Mouse (Mus musculus) hindbrain, embryonic 16.5 days (tissue): Measurements from ENCODE around the gene Kcnd2. TPM values are rescaled to one million over a fixed set of nuclear protein-coding genes. Genes with fewer than 3 reads are reported as not detected.
"Not testable (repeated sequence)": the region's sequence is repeated elsewhere in the genome, so short reads cannot be mapped to it uniquely, and the experiment has no call there.

Source experiments
- ATAC-seq: fragments of 200-750 bp; cut with Nextera tagmentation; 2 replicates; pipeline ENCODE4 v1.8.0; 2017; ENCODE audit warnings: moderate TSS enrichment, moderate library complexity
- H3K27ac ChIP-seq: fragments of 300-500 bp; sonication (generic); 2 replicates; pipeline ENCODE4 v1.5.1; 2014; ENCODE audit warnings: low read depth, mild to moderate bottlenecking, control low read depth, low read length, moderate library complexity
- H3K27me3 ChIP-seq: fragments of 300-500 bp; sonication (generic); replicated peaks from 2 replicates; pipeline ENCODE4 v1.6.1; 2014; ENCODE audit warnings: low read length; ENCODE audit not compliant: control insufficient read depth, insufficient read depth
- H3K36me3 ChIP-seq: fragments of 300-500 bp; sonication (generic); 2 replicates; pipeline ENCODE4 v1.6.1; 2014; ENCODE audit warnings: mild to moderate bottlenecking, low read length, moderate library complexity, mixed read lengths; ENCODE audit not compliant: control insufficient read depth, insufficient read depth
- H3K4me1 ChIP-seq: fragments of 300-500 bp; sonication (generic); 2 replicates; pipeline ENCODE4 v1.6.1; 2014; ENCODE audit warnings: low read depth, low read length; ENCODE audit not compliant: control insufficient read depth, insufficient read depth
- H3K4me2 ChIP-seq: fragments of 300-500 bp; sonication (generic); 2 replicates; pipeline ENCODE4 v1.6.1; 2014; ENCODE audit warnings: mild to moderate bottlenecking, low read length, control low read depth, moderate library complexity
- H3K4me3 ChIP-seq: fragments of 300-500 bp; sonication (generic); 2 replicates; pipeline ENCODE4 v1.5.1; 2014; ENCODE audit warnings: mild to moderate bottlenecking, low read length, control low read depth, moderate library complexity
- H3K9ac ChIP-seq: fragments of 300-500 bp; sonication (generic); 2 replicates; pipeline ENCODE4 v1.6.1; 2014; ENCODE audit warnings: low read depth, mild to moderate bottlenecking, control low read depth, low read length, moderate library complexity
- H3K9me3 ChIP-seq: fragments of 300-500 bp; sonication (generic); 2 replicates; pipeline ENCODE4 v1.6.1; 2014; ENCODE audit warnings: mild to moderate bottlenecking, low read length, moderate library complexity; ENCODE audit not compliant: control insufficient read depth
- WGBS: fragments of 180-500 bp; shearing (Covaris S2); extraction: QIAGEN DNeasy Blood & Tissue Kit; methylation state at CpG from one replicate; pipeline ENCODE4 v1.1.7; 2014; 5-methylcytosine and 5-hydroxymethylcytosine counted together
- polyA plus RNA-seq: library from polyadenylated mRNA; unstranded; fragments of >200 nt; fragmentation: Nextera tagmentation; extraction: Ambion mirVana; gene quantifications from 2 replicates; pipeline ENCODE4 v1.2.1, GENCODE M21; 2015

Gene Kcnd2
- polyA plus RNA-seq, 1 experiment from 2014 or later: 30.3 TPM

- not testable (repeated sequence) for ATAC-seq, H3K36me3 ChIP-seq, H3K27ac ChIP-seq, H3K9me3 ChIP-seq, H3K9ac ChIP-seq, H3K4me2 ChIP-seq, H3K4me3 ChIP-seq, H3K27me3 ChIP-seq, H3K4me1 ChIP-seq
- 63% methylated on average over 3 of the region's 3 CpGs for WGBS
These were observed 170.0 kb downstream of the Kcnd2 start for GRCm38 (mm10) chr6:21385298-21385697.

GRCm38 (mm10) chr6:21391776-21392175 lies 176.5 kb downstream of the Kcnd2 start:
- no peak for ATAC-seq
- Histone ChIP-seq H3K9ac (no peak overlapping the region), H3K9me3 (no peaks in the 10 kb centered on the region), H3K36me3 (no peaks in the 10 kb centered on the region), H3K4me1 (no peaks in the 10 kb centered on the region), H3K4me3 (no peak overlapping the region), H3K27me3 (no peaks in the 10 kb centered on the region), H3K27ac (no peak overlapping the region), H3K4me2 (no peak overlapping the region)
- 77% methylated on average over 4 of the region's 4 CpGs for WGBS

- no peak for ATAC-seq
- H3K27me3 ChIP-seq: no peaks in the 10 kb centered on the region
- 94% methylated on average over 3 of the region's 3 CpGs for WGBS
These were observed 198.4 kb downstream of the Kcnd2 start for GRCm38 (mm10) chr6:21413656-21414055.

GRCm38 (mm10) chr6:21418246-21418645 lies 202.9 kb downstream of the Kcnd2 start:
- Histone ChIP-seq H3K27me3 (no peaks in the 10 kb centered on the region), H3K4me3 (no peak overlapping the region), H3K4me1 (no peaks in the 10 kb centered on the region; the same call in 1 of the 2 replicates), H3K36me3 (no peaks in the 10 kb centered on the region), H3K9ac (no peak overlapping the region), H3K27ac (no peak overlapping the region), H3K4me2 (no peak overlapping the region), H3K9me3 (no peaks in the 10 kb centered on the region)
- 71% methylated on average over 6 of the region's 6 CpGs for WGBS
- no peak for ATAC-seq

More at GRCm38 (mm10) chr6:21413656-21414055, 198.4 kb downstream of the Kcnd2 start:
- no peak overlapping the region for H3K4me2 ChIP-seq
- H3K4me1 ChIP-seq: no peaks in the 10 kb centered on the region; the same call in 1 of the 2 replicates
- H3K9ac ChIP-seq: no peak overlapping the region
- no peak overlapping the region for H3K27ac ChIP-seq
- H3K36me3 ChIP-seq: no peaks in the 10 kb centered on the region
- no peak overlapping the region for H3K4me3 ChIP-seq
- H3K9me3 ChIP-seq: no peaks in the 10 kb centered on the region

GRCm38 (mm10) chr6:21424202-21424785 lies 209.0 kb downstream of the Kcnd2 start:
- H3K9ac ChIP-seq: no peak overlapping the region
- peak; percentile 50; the same call in 1 of the 2 replicates for ATAC-seq
- no peaks in the 10 kb centered on the region for H3K4me1 ChIP-seq
- H3K36me3 ChIP-seq: no peaks in the 10 kb centered on the region
- H3K27me3 ChIP-seq: no peaks in the 10 kb centered on the region
- no peak overlapping the region for H3K27ac ChIP-seq
- H3K4me3 ChIP-seq: no peak overlapping the region
- H3K4me2 ChIP-seq: no peak overlapping the region
- 67% methylated on average over 4 of the region's 4 CpGs for WGBS
- H3K9me3 ChIP-seq: no peaks in the 10 kb centered on the region

GRCm38 (mm10) chr6:21431120-21431519 lies 215.8 kb downstream of the Kcnd2 start:
- H3K27me3 ChIP-seq: no peaks in the 10 kb centered on the region
- no peak for ATAC-seq
- no peak overlapping the region for H3K4me2 ChIP-seq
- 93% methylated on average over 1 of the region's 1 CpGs for WGBS
- no peak overlapping the region for H3K27ac ChIP-seq
- no peaks in the 10 kb centered on the region for H3K4me1 ChIP-seq
- H3K9me3 ChIP-seq: no peaks in the 10 kb centered on the region
- no peak overlapping the region for H3K9ac ChIP-seq
- H3K36me3 ChIP-seq: no peaks in the 10 kb centered on the region
- no peak overlapping the region for H3K4me3 ChIP-seq

GRCm38 (mm10) chr6:21464719-21465118 lies 249.4 kb downstream of the Kcnd2 start:
- no peak overlapping the region for H3K4me2 ChIP-seq
- no peaks in the 10 kb centered on the region for H3K4me1 ChIP-seq
- no peak overlapping the region for H3K27ac ChIP-seq
- H3K36me3 ChIP-seq: no peaks in the 10 kb centered on the region
- no peaks in the 10 kb centered on the region for H3K9me3 ChIP-seq
- ATAC-seq: no peak
- no peak overlapping the region for H3K9ac ChIP-seq
- H3K4me3 ChIP-seq: no peak overlapping the region
- no peaks in the 10 kb centered on the region for H3K27me3 ChIP-seq

GRCm38 (mm10) chr6:21471891-21472544 lies 256.7 kb downstream of the Kcnd2 start:
- no peak for ATAC-seq
- Histone ChIP-seq H3K27ac (no peak overlapping the region), H3K9ac (no peak overlapping the region), H3K4me1 (no peaks in the 10 kb centered on the region), H3K27me3 (no peaks in the 10 kb centered on the region), H3K9me3 (no peaks in the 10 kb centered on the region), H3K4me2 (no peak overlapping the region), H3K36me3 (no peaks in the 10 kb centered on the region), H3K4me3 (no peak overlapping the region)
- 32% methylated on average over 1 of the region's 1 CpGs for WGBS

- H3K27me3 ChIP-seq: no peaks in the 10 kb centered on the region
- ATAC-seq: no peak
- no peak overlapping the region for H3K9ac ChIP-seq
- H3K4me1 ChIP-seq: no peaks in the 10 kb centered on the region
- H3K36me3 ChIP-seq: no peaks in the 10 kb centered on the region
- no peak overlapping the region for H3K27ac ChIP-seq
- H3K4me2 ChIP-seq: no peak overlapping the region
- no peaks in the 10 kb centered on the region for H3K9me3 ChIP-seq
- no peak overlapping the region for H3K4me3 ChIP-seq
- WGBS: 64% methylated on average over 2 of the region's 2 CpGs
These were observed 267.4 kb downstream of the Kcnd2 start for GRCm38 (mm10) chr6:21482714-21483113.
